Mouse (Mus musculus): Measurements from ENCODE around the gene Prph.

DNA sequence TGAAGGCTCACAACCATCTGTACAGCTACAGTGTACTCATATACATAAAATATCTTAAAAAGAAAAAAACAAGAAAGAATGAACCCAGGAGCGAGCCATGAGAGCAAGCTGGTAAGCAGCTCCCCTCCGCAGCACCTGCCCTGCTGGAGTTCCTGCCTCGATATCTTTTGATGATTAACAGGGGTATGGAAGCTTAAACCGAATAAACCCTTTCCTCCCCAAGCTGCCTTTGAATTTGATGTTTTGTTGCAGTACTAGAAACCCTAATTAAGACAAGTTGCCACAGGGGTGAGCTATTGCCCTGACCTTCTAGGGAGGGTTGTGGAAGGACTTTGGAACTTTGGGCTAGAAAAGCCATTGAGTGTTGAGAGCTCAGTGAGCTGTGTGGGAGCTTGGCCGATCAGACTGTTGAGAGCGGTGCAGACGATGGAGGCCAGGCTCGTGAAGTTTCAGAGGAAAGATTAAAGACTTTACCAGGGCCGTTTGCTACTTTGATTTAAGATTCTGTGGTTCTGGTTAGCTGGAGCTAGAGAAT, 40.4 kb upstream of the Prph start:
- no peak for TF ChIP-seq POLR2A (IDR thresholded peaks at IDR 0.05; ENCODE audit: insufficient read depth, low read depth, low read length)
- TF ChIP-seq CTCF (IDR thresholded peaks at IDR 0.05; ENCODE audit: insufficient read depth, low read depth, low read length), result no peak

All from olfactory bulb, adult 2 months (tissue).